Mouse (Mus musculus) thymus, adult 2 months (tissue): ENCODE data around the gene Klk1.

Experiments used
- CTCF ChIP-seq: fragments of 200-500 bp; IDR thresholded peaks from 2 replicates; pipeline ENCODE4 v1.5.1; 2012; ENCODE audit warnings: mild to moderate bottlenecking, control low read depth, low read length, moderate library complexity, borderline replicate concordance; ENCODE audit not compliant: control insufficient read depth, poor library complexity, insufficient read depth; ENCODE audit errors: extremely low read depth
- POLR2A ChIP-seq: fragments of 200-500 bp; IDR thresholded peaks from 2 replicates; pipeline ENCODE4 v1.6.1; 2012; ENCODE audit warnings: mild to moderate bottlenecking, low read length, control low read depth, moderate library complexity; ENCODE audit not compliant: control insufficient read depth, poor library complexity, insufficient read depth; ENCODE audit errors: extremely low read depth

GRCm38 (mm10) chr7:44246055-44246983 is 21.2 kb downstream of the Klk1 start, which contains the start of the genes 1700028J19Rik and 2410002F23Rik:
- TF ChIP-seq POLR2A (peak; percentile 77), CTCF (peak; percentile 54; the same call in 1 of the 2 replicates)
